Mouse (Mus musculus): ENCODE data around the gene Mt4.

The Mt4 gene

DNA sequence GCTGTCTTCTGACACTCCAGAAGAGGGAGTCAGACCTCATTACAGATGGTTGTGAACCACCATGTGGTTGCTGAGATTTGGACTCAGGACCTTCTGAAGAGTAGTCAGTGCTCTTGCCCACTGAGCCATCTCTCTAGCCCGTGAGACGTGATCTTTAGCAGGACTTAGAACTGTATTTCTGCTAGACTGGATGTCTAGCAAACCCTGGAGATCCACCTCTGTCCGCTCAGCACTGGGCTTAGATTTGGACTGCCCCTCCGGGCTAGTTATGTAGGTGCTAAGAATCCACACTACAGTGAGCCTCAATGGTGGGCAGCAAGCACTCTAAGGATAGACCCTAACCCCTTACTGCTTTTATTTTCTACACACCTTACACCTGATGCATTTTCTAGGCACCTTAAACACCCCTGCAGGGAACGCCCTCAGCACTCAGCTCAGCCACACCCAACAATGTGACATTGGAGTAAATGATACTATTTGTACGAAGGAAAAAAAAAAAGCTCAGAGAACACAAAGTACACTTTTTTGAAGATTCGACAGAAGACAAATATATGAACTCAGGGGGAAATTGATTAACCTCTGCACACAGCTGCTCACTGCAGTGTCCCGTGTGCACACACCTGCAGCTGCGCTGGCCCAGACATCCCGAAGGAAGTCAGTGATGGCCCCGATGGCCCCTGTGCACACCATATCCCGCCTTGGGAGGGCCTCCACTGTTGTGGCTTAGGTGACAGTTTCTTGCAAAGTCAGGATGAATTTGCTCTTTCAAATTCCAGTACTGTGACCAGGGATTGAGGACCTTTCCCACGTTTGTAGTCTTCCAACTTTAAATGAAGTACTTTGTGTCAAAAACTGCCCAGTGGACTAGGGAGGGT is 45.3 kb downstream of the Mt4 start:
- DNase-seq: no peak

- peak; percentile 73 for DNase-seq
These were observed 46.1 kb downstream of the Mt4 start for GRCm38 (mm10) chr8:94183117-94183516.

- DNase-seq: no peak
These were observed 47.4 kb downstream of the Mt4 start for GRCm38 (mm10) chr8:94184357-94184843.

- DNase-seq: no peak
These were observed 48.8 kb downstream of the Mt4 start for GRCm38 (mm10) chr8:94185791-94186190.

DNA sequence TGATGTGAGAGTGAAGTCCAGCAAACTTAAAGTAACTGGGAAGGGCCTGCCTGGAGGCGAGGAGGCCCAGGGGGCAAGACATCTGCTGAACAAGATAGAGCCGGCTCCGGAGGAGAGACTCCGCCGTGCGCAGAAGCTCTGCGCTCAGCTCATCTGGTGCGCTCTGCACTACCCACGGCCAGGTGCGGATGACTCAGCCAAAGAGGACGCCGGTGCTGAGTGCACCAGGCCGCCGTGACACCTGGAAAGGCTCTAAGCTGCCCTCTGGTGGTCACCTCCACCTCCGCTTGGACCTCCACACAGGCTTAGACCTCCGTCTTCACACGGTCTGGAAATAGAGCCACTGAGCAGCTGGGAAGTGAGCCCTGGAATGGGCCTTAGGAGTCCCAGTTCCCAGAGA is 49.5 kb downstream of the Mt4 start:
- no peak for DNase-seq

GRCm38 (mm10) chr8:94187290-94188002 is 50.4 kb downstream of the Mt4 start:
- no peak for DNase-seq

Data from right cerebral cortex, postnatal 14 days (tissue).